Mouse (Mus musculus): ENCODE data around the gene Itpka. TPM values are rescaled to one million over a fixed set of nuclear protein-coding genes. Genes with fewer than 3 reads are reported as not detected.
A peak's percentile ranks its signal among the peaks of the same experiment; 100 is the strongest.
"Not testable (repeated sequence)": the region's sequence is repeated elsewhere in the genome, so short reads cannot be mapped to it uniquely, and the experiment has no call there.

The Itpka gene
- 0.31 TPM in 1 of 2 replicates, not detected in the other for polyA plus RNA-seq (2012; ENCODE audit: insufficient read depth, insufficient read length, missing spikeins)

DNA sequence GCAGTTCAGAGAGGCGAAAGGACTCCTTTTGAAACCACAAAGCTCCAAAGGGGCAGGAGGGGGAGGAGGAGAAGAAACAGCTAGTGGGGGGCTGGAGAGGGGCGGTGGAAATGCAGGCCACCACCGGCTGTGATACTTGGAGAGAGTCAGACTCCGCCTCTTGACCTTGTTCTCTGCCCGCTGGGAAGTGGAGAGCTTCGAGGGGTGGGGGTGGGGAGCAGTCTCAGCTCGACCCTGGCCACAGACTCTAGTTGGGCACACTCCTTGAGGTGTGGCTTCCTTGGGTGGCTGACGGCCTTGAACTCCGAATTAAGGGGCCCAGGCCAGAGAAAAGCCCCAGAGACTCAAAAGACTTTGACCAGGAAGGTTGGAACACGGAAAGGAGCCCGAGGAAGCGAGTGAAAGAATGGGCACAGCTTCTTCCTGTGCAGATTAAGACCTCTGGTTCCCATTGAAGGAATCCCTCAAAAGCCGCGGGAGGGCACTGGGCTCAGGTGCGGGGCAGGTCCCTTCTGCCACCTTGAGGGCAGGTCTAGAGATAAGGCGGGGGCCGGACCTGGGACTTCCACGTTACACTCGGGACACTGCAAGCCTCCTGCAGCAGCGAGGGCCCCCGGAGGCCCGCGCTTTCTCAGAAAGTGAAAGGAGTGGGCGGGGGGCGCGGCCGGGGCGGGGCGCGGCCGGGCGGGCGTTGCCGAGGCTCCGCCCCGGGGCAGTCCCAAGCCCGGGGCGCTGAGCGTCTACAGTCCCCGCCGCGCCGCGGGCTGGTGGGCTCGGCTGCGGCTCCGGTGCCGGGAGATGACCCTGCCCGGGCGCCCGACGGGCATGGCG is at the start of gene Itpka:
Itpka (plus strand) TSS at position 757 of the 831 bp plus-strand sequence.
- Histone ChIP-seq H3K4me3 (ENCODE audit: insufficient read depth, low read length) (peak within 1 kb of the TSS; percentile 63), H3K4me1 (ENCODE audit: control insufficient read depth, insufficient read depth, low read length) (peaks cover 10% of the 10 kb centered on the region), H3K27ac (ENCODE audit: insufficient read depth, low read depth, low read length) (peak within 1 kb of the TSS; percentile 60)
- TF ChIP-seq CTCF (IDR thresholded peaks at IDR 0.05; ENCODE audit: low read depth, low read length) (no peak), POLR2A (IDR thresholded peaks at IDR 0.05; ENCODE audit: borderline replicate concordance, low read depth, low read length) (no peak)

DNA sequence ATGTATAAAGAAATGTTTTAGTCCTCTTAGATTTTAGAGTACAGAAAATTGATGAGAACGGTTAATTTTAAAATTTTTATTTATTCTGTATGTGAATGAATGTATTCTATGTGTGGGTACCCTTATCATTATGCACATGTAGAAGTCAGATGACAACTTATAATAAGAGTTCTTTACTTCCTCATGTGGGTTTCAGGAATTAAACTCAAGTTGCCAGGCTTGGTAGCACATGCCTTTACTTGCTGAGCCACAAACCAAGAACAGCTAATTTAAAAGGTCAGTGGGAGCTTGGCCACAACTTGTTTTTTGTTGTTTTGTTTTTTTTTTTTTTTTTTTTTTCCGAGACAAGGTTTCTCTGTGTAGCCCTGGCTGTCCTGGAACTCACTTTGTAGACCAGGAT is 47.3 kb upstream of the Itpka start:
- Histone ChIP-seq H3K27ac (ENCODE audit: insufficient read depth, low read depth, low read length) (peak overlapping the region; percentile 42), H3K4me1 (ENCODE audit: control insufficient read depth, insufficient read depth, low read length) (peaks cover 19% of the 10 kb centered on the region)
- TF ChIP-seq CTCF (IDR thresholded peaks at IDR 0.05; ENCODE audit: low read depth, low read length) = no peak
- TF ChIP-seq POLR2A (IDR thresholded peaks at IDR 0.05; ENCODE audit: borderline replicate concordance, low read depth, low read length) = no peak

DNA sequence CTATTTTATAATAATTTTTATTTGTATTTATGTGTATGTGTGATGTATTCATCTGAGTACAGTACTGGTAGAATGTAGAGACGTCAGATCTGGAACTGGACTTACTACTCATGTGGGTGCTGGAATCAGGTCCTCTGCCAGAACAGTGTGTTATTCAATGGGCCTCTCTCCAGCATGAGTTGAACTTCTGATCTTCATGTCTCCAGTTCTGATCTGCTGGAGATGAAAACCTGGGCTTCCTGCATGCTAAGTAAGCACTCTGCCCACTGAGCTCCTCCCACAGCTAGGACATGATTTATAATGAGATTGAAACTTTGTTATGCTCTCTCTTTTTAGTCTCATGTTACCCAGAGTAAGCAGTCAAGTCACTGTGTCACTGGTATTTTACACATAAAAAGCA is 46.0 kb upstream of the Itpka start:
- Histone ChIP-seq H3K4me1 (ENCODE audit: control insufficient read depth, insufficient read depth, low read length) (peaks cover 19% of the 10 kb centered on the region), H3K4me3 (ENCODE audit: insufficient read depth, low read length) (no peak overlapping the region), H3K27ac (ENCODE audit: insufficient read depth, low read depth, low read length) (no peak overlapping the region)
- no peak for TF ChIP-seq POLR2A (IDR thresholded peaks at IDR 0.05; ENCODE audit: borderline replicate concordance, low read depth, low read length)

More for the DNA sequence above, 47.3 kb upstream of the Itpka start:
- no peak overlapping the region for H3K4me3 ChIP-seq (ENCODE audit: insufficient read depth, low read length)

DNA sequence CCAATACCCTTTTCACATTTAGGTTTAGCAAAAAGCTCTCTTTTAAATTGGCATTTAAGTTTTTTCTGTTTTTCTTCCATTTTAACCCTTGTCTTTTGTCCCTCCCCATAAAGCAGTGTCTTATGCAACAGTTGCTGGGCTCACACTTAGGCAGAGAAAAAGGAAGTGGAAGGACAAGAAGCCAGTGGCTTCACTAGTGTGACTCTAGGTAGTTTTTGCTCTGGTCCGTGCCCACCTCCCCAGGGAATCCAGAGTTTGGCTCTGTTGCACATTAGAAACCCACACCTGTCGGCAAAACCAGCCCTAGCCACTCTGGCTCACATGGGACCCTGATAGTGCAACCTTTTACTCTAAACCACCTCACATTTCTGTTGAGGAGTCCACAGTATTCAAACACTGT is 43.7 kb upstream of the Itpka start:
- TF ChIP-seq CTCF (IDR thresholded peaks at IDR 0.05; ENCODE audit: low read depth, low read length) = no peak
- no peak for TF ChIP-seq POLR2A (IDR thresholded peaks at IDR 0.05; ENCODE audit: borderline replicate concordance, low read depth, low read length)
- peak overlapping the region; percentile 57 for H3K27ac ChIP-seq (ENCODE audit: insufficient read depth, low read depth, low read length)
- H3K4me1 ChIP-seq (ENCODE audit: control insufficient read depth, insufficient read depth, low read length) = peaks cover 19% of the 10 kb centered on the region
- no peak overlapping the region for H3K4me3 ChIP-seq (ENCODE audit: insufficient read depth, low read length)

DNA sequence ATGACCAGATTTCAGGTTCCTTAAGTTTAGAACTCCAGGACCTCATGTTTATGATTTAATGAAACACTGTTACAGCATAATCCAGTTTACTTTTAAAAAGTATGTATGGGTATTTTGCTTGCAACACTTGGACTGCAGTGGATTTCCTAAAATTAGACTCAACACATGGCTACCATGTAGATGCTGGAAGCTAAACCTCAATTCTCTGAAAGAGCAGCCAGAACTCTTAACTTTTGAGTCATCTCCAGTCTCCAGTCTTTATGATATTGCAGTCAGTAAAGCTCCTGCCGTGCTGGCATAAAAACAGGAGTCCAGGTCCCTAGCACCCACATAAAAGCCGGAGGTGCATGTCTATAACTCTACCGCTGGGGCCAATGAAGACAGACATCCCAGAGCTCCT is 42.2 kb upstream of the Itpka start:
- TF ChIP-seq POLR2A (IDR thresholded peaks at IDR 0.05; ENCODE audit: borderline replicate concordance, low read depth, low read length) (no peak), CTCF (IDR thresholded peaks at IDR 0.05; ENCODE audit: low read depth, low read length) (no peak)
- peaks cover 15% of the 10 kb centered on the region for H3K4me1 ChIP-seq (ENCODE audit: control insufficient read depth, insufficient read depth, low read length)
- H3K27ac ChIP-seq (ENCODE audit: insufficient read depth, low read depth, low read length) = no peak overlapping the region
- no peak overlapping the region for H3K4me3 ChIP-seq (ENCODE audit: insufficient read depth, low read length)

DNA sequence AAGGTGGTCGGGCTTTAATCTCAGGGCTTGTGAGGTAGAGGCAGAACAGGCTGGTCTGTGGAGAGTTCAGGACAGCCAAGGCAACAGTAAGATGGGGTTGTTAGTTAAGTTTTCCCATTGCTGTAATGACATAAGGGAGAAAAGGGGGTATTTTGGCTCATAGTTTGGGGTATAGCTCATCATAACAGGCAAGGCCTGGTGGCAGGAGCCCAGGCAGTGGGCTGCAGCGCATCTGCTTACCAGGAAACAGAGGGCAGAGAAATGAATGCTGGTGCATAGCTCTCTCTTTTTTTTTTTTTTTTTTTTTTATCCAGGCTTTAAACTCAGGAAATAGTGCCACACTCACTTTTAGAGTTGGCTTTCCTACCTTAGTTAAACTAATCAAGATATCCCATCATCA is 39.0 kb upstream of the Itpka start:
- TF ChIP-seq POLR2A (IDR thresholded peaks at IDR 0.05; ENCODE audit: borderline replicate concordance, low read depth, low read length) (no peak), CTCF (IDR thresholded peaks at IDR 0.05; ENCODE audit: low read depth, low read length) (no peak)
- H3K27ac ChIP-seq (ENCODE audit: insufficient read depth, low read depth, low read length) = no peak overlapping the region

DNA sequence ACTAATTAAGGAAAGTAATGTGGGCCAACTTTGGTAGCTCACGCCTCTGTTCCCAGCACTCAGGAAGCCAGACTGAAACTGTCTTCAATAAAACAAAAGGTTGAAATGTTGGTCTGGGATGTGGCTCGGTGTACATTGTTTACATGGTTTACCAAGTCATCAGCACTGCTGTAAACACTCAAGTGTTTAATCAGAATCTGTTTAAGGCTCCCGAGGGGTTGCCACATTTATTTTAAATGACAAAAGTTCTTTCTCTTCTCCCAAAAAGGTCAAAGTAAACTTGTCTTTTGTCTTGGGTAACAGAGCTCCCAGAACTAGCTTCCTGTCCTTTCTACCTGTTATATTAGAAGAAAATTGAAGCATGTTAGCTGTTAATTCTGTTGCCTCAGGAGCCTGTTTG is 34.5 kb upstream of the Itpka start:
- no peak for TF ChIP-seq CTCF (IDR thresholded peaks at IDR 0.05; ENCODE audit: low read depth, low read length)
- no peak for TF ChIP-seq POLR2A (IDR thresholded peaks at IDR 0.05; ENCODE audit: borderline replicate concordance, low read depth, low read length)
- Histone ChIP-seq H3K4me3 (ENCODE audit: insufficient read depth, low read length) (no peak overlapping the region), H3K4me1 (ENCODE audit: control insufficient read depth, insufficient read depth, low read length) (no peaks in the 10 kb centered on the region), H3K27ac (ENCODE audit: insufficient read depth, low read depth, low read length) (no peak overlapping the region)

More for the DNA sequence above, 39.0 kb upstream of the Itpka start:
- Histone ChIP-seq H3K4me1 (ENCODE audit: control insufficient read depth, insufficient read depth, low read length) (peaks cover 4% of the 10 kb centered on the region), H3K4me3 (ENCODE audit: insufficient read depth, low read length) (no peak overlapping the region)

DNA sequence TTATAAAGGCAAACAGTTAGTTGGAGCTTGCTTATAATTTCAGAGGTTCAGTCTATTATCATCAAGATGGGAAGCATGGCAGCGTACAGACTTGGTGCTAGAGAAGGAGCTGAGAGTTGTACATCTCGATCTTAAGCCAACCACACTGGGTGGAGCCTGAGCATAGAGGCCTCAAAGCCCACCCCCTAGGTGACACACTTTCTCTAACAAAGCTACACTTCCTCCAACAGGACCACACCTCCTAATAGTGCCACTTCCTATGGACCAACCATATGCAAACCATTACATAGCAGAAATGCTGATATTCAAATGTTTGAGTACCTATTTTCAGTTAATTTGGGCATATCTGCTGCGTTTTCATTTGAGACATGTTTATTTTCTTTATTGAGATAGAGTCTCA is 32.1 kb upstream of the Itpka start:
- Histone ChIP-seq H3K4me3 (ENCODE audit: insufficient read depth, low read length) (no peak overlapping the region), H3K4me1 (ENCODE audit: control insufficient read depth, insufficient read depth, low read length) (no peaks in the 10 kb centered on the region), H3K27ac (ENCODE audit: insufficient read depth, low read depth, low read length) (no peak overlapping the region)
- TF ChIP-seq CTCF (IDR thresholded peaks at IDR 0.05; ENCODE audit: low read depth, low read length) (no peak), POLR2A (IDR thresholded peaks at IDR 0.05; ENCODE audit: borderline replicate concordance, low read depth, low read length) (no peak)

DNA sequence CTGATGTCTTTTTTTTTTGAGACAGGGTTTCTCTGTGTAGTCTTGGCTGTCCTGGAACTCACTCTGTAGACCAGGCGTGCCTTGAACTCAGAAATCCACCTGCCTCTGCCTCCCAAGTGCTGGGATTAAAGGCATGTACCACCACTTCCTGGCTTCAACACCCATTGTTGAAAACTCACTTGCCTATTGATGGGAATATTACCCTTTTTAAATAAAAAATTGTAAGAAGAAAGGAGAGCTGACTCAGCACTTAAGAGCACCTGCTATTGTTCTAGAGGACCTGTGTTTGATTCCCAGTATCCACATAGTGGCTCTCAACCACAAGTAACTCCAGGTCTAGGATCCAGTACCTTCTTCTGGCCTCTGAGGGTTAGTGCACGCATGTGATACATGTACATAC is 26.3 kb upstream of the Itpka start:
- H3K27ac ChIP-seq (ENCODE audit: insufficient read depth, low read depth, low read length); H3K4me1 ChIP-seq (ENCODE audit: control insufficient read depth, insufficient read depth, low read length); H3K4me3 ChIP-seq (ENCODE audit: insufficient read depth, low read length): not testable (repeated sequence)

DNA sequence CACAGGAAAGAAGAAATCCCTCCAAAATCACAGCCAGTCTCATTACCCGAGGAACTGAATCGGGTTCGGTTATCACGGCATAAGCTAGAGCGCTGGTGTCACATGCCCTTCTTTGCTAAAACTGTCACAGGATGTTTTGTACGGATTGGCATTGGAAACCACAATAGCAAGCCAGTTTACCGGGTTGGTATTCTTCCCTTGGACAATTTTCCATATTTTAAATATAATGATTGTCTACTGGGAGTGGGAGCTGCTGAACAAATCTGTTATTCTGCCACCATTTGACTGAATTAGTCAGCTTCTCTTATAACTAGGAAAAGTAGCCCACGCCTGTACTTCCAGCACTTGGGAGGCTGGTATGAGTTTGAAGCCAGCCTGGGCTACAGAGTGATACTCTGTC is 21.1 kb upstream of the Itpka start:
- Histone ChIP-seq H3K4me3 (ENCODE audit: insufficient read depth, low read length) (no peak overlapping the region), H3K4me1 (ENCODE audit: control insufficient read depth, insufficient read depth, low read length) (no peaks in the 10 kb centered on the region), H3K27ac (ENCODE audit: insufficient read depth, low read depth, low read length) (no peak overlapping the region)
- TF ChIP-seq POLR2A (IDR thresholded peaks at IDR 0.05; ENCODE audit: borderline replicate concordance, low read depth, low read length) (no peak), CTCF (IDR thresholded peaks at IDR 0.05; ENCODE audit: low read depth, low read length) (no peak)

All from bone marrow macrophage, adult 2 months (primary cell).